Mouse (Mus musculus) bone marrow macrophage, adult 2 months (primary cell): ENCODE measurements around the gene Adra2b.

Experiments
- CTCF ChIP-seq: IDR thresholded peaks from 2 replicates; pipeline ENCODE4 v1.5.1; 2012; ENCODE audit warnings: low read depth, mild to moderate bottlenecking, low read length, moderate library complexity
- POLR2A ChIP-seq: IDR thresholded peaks from 2 replicates; pipeline ENCODE4 v1.6.1; 2012; ENCODE audit warnings: mild to moderate bottlenecking, low read depth, low read length, borderline replicate concordance

- TF ChIP-seq CTCF (no peak), POLR2A (no peak)
These were observed 26.5 kb upstream of the Adra2b start for GRCm38 (mm10) chr2:127336497-127336832.
